Mouse (Mus musculus) ovary, postnatal 14 days (tissue): ENCODE data around the gene Nid2.

Experiments
- DNase-seq: peaks from one replicate; pipeline ENCODE4 v3.0.0; 2022; ENCODE audit warnings: low spot score

The Nid2 gene

DNA sequence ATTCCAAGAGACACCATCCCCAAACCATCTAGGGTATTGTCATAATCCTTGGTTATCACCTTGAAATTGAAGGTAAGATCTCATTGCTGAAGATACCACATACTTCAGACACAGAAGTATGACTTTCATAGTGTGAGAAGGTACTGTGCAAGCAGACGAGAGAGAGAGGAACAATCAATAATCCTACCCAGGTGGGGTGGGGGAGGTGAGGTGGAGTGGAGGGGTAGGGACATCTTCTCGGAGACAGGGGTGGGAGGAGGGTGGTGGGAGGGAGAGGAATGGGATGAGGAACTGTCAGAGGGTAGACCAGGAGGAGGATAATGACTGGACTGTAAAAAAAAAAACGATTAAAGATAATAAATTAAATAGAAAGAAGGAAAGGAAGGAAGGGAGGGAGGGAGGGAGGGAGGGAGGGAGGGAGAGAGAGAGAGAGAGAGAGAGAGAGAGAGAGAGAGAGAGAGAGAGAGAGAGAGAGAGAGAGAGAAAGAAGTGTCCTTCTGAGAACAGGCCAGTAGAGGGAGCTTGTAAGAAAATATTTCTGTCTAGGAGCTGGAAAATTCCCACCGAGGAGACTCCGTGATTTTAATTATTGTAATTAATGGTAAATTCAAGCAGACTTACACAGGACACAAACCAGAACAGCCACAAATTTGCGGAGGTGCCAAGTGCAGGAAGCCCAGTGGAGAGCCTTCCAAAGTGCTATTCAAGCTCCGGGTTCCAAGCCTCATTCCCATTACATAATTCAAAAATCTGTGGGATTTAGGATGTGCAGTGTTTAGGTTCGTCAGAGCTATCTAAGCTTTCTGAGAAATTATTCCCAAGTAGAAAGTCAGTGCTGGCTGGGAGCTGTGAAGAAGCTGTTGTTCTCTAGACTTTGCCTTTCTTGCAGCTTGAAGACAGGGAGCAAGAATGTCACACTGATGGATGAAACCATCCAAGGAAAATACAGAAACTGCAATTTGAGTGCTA is 108.0 kb downstream of the Nid2 start:
- DNase-seq, result no peak

DNA sequence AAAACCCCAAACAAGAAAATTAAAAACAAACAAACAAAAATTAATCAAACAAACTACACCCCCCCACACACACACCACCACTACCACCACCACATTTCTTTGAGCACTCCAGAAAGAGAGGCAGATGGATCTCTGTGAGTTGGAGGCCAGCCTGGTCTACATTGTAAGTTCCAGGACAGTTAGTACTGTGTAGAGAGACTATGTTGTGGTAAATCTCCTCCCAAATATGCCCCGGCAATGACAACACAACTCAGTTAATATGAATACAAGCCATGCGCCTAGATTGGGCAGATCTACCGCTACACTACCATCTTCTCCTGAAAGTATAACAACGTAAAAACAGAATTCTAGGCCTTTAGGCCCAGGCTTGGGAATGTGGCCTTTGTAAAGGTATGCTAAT is 109.2 kb downstream of the Nid2 start:
- DNase-seq, result no peak
